Mouse (Mus musculus) lung, postnatal 36 days (tissue): ENCODE measurements around the gene Prl8a9.

ENCODE experiments used
- DNase-seq: peaks from one replicate; pipeline ENCODE4 v3.0.0; 2022; ENCODE audit warnings: mixed read lengths

Gene Prl8a9

DNA sequence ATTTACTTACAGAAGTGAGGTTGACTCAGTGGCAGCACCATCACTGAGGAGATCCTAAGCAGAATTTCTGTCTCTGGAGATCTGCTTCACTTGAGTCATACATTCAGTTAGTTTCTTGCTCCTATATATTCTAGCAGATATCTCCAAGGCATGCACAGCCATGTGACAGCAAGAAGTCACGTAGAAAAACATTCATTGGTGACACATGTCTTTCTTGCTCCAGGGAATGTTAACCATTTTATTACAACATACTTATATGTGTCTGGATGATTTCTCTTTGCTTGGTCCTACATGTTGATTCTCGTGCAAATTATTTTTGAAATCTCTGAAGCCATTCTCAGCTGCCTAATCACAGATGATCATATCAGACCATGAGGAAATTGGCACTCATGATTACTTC, at the start of gene Prl8a9:
Gene Prl8a9, minus strand, starts transcription at position 101 of the 400 bp plus-strand sequence.
- DNase-seq: no peak

DNA sequence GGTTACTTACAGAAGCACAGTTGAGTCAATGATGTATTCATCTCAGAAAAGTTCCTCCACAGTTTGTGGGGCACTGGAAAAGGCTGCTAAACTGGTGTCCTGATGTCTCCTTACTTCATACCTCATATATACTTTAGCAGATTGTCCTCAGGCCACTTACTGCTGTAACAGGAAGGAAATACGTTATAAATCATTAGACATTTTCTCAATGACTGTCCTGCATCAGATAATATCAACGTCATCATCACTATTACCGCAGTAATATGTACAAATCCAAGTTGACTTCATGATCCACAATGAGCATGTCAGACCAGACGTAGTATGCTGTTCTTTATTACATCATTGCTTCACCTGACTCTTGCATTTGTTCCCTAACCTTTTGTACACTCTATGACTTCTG, 46.1 kb upstream of the Prl8a9 start, which contains the start of gene Prl7b1:
Gene Prl7b1, minus strand, starts transcription at position 101 of the 400 bp plus-strand sequence.
- no peak for DNase-seq

DNA sequence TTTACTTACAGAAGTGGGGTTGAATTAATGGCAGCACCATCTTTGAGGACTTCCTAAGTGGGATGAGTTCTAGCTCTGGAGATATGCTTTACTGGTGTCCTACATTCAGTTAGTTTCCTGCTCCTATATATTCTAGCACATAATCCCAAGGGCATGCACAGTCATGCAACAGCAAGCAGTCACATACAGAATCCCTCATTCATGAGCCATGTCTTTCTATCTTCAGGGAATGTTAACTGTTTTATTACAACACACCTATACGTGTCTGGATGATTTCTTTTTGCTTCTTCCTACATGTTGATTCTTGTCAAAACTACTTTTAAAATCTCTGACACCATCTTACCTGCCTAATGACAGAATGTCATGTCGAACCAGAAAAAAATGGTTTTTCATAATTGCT, 17.7 kb upstream of the Prl8a9 start, which contains the start of gene Prl8a1:
Gene Prl8a1, minus strand, starts transcription at position 101 of the 400 bp plus-strand sequence.
- no peak for DNase-seq

DNA sequence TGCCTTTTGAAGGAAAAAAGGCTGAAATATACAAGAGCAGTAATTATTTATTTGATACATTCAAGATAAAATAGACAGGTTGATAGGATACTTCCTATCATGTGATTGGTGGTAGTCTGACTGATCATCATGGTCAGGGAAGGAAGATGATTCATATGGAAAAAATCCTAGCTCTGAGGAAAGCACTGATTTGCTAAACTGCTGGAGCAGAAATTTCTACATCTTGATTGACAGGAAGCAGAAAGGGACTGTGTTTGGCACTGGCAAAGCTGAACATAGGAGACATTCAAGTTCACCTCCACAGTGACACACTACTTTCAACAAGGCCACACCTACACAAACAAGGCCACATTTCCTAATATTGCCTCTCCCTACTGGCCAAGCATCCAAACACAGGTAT, 11.1 kb downstream of the Prl8a9 start:
- DNase-seq: no peak

DNA sequence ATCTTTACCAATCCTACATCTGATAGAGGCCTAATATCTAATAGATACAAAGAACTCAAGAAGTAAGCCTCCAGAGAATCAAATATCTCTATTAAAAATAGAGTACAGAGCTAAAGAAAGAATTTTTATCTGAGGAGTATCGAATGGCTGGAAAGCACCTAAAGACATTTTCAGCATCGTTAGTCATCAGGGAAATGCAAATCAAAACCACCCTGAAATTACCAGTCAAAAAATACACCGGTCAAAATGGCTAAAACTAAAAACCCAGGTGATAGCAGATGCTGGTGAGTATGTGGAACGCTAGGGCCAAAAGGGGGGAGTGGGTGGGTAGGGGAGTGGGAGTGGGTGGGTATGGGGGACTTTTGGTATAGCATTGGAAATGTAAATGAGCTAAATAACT, 41.2 kb downstream of the Prl8a9 start:
- no peak for DNase-seq

DNA sequence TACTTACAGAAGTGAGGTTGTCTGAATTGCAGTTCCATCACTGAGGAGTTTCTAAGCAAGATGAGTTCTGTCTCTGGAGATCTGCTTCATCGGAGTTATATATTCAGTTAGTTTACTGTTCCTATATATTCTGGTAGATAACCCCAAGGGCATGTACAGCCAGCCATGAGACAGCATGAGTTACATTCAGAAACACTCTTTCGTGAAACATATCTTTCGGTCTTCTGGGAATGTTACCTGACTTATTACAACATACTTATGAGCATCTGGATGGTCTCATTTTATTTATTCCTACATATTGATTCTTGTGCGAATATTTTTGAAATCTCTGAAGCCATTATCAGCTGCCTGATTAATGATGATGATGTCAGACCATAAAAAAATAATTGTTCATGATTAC, 51.3 kb downstream of the Prl8a9 start, which contains the start of gene Prl8a8:
Gene Prl8a8, minus strand, starts transcription at position 101 of the 400 bp plus-strand sequence.
- no peak for DNase-seq
